Mouse (Mus musculus): ENCODE data around the gene Gclm.

The Gclm gene

DNA sequence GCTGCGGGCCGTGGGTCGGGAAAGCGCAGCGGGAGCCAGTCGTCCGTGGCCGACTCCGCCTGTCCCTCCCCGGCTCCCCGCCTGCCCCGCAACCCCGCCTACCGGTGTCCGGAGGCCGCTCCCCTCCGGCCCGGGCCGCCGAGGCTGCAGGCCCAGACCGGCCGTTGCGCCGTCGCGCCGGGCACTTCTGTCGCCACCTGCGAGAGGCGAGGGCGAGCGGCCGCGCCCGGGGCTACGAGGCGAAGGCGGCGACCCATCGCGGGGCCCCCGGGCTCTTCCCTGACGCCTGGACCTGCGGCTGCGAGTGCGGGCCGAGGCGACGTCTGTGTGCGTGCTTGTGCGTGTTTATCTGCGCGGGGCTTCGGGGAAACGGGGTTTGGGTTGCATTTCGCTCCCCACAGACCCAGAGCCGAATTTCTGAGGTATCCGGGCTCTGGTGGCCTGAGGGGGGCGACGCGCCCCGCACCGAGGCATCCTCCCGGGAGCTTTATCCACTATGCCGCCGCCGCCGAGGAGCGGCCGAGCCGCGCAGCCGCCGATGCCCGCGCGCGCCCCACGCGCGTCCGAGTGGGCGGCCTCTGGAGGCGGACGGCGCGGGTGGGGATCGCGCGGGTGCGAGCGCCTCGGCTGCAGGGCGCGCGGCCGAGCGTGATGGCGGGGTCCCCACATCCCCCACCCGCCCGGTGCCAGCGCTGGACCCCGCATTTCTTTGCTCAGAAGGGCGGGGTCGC is 48.0 kb downstream of the Gclm start:
- DNase-seq: no peak

DNA sequence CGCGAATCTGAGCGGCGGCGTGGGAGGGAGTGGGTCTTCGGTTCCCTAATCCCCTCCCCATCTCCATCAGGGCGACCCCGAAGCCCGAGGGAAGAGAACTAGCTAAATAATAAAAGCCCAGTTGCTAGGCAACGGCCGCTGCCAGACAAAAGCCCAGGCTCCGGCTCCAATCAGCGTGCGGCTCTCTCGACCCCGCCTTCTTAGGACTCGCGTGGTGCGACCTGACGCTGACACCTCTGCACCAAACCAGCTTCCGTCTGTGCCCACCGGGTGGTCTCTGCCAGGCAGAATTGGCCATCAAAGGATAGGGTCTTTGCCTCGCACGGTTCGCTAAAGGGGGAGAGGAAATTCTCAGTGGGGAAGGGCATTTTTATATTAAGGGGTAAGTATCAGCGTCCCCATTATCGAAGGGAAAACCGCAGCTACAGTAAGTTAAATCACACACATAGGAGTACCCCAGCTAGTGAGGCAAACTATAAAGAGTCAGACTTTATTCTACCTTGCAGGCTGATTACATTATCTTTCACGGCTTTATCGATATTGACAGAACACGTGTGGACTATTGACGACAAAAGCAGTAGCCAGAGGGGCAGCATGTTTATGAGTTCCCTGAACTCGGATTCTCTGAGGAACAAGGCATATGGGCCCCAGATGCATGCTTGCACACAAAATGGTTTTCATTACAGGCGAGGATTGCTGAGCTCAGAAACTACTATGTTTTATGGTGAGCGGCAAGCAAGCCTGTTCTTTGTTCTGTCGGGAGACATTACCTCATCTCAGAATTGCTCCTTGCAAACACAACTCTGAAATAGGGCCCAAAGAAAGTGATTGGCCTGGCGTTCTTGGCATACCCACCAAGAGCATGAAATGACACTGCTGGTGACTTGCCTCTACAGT is 48.8 kb downstream of the Gclm start, which contains the start of gene Bcar3:
Bcar3 (plus strand) TSS at position 183 of the 897 bp plus-strand sequence.
- DNase-seq: peak; percentile 87

DNA sequence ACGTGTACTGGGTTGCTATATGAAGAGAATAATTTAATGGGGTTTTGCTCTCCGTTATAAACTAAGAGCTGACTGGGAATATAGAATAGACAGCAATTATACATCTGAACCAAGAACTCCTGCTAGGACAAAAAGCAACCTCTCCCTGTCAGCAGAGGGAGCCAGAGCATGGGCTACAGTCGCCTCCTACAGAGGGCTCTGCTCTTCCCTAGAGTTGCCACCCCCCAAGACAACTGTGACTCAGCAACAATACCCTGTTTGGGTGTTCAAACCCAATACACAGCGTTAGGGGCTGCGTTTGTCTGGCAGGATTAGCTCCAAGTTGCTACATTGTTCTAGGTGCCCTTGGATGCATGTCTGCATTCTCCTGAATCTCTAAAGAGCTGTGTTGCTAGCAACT is 50.2 kb downstream of the Gclm start:
- peak; percentile 55 to 63 for DNase-seq

DNA sequence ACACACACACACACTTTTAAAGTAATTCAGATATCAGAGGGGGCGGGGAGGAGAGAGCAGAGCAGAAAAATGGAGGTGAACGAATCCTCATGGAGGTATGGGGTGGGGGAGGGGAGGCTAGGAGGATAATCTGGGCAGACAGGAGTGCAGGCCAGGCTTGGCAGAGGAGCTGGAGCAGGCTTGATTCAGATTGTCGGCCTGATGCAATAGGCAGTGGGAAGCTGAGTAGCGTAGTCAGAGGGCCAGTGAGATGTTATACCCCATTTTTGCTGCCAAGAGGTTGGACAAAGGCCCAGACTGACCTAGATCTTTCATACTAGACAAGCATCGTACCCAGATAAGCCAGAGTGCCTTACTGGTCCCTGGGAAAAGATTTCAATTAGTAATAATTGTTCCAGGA is 51.6 kb downstream of the Gclm start:
- DNase-seq: no peak

DNA sequence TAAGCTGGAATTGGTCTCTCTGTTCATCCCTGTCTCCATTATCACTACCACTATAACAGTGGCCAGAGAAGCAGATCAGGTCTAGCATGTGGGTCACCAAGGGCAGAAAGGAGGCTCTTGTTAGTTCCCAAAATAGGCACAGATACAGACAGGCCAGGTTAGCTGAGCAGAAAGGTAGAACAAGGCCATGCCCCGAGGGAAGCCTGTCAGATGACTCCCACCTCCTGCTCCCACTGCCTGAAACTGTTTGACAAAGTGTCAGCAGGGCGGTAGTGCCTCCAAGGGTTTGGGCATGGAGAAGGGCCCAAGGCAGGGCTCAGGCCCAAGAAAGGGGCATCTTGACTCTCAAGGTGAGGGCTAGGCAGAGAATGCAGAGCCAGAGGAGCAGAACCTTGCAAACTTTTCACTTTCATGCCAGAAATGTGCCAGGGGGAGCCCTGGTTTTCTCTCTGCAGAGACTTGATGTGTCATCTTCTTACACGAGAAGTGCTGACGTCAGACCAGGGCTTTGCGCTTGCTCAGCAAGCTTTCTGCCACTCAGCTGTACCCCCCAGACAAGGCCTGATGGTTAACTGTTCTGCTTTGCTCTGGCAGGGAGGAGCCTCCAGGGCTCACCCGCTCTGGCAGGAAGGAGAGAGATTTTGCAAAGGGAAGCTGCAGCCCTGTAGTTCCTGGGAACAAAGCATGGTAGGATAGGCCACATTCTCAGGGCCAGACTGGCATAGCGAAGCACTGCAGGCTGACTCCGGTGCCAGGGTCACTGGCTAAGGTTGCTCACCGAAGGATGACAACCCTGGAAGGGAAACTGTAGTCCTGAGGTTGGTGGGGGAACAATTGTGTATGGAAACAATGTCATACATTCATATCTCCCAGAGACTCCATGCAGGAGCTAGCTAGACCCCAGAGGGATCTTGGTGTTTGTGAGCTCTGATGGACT is 55.9 kb downstream of the Gclm start:
- no peak for DNase-seq

DNA sequence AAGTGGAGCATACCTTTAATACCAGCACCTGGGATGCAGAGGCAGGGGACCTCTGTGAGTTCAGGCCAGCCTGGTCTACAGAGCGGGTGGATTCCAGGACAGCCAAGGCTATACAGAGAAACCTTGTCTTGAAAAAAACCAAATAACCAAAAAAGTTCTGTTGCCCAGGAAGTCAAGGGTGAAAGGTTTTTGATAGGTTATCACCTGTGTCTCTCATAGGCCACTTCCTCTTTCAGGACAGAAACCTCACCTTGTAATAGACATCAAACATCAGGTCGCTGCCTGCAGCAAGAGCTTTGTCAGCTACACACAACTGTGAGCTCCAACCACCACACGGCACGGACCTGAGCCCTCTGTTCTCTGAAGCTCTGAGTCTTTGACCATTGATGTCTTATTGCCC is 59.2 kb downstream of the Gclm start:
- peak in 1 of 2 experiments; percentile 19 for DNase-seq

DNA sequence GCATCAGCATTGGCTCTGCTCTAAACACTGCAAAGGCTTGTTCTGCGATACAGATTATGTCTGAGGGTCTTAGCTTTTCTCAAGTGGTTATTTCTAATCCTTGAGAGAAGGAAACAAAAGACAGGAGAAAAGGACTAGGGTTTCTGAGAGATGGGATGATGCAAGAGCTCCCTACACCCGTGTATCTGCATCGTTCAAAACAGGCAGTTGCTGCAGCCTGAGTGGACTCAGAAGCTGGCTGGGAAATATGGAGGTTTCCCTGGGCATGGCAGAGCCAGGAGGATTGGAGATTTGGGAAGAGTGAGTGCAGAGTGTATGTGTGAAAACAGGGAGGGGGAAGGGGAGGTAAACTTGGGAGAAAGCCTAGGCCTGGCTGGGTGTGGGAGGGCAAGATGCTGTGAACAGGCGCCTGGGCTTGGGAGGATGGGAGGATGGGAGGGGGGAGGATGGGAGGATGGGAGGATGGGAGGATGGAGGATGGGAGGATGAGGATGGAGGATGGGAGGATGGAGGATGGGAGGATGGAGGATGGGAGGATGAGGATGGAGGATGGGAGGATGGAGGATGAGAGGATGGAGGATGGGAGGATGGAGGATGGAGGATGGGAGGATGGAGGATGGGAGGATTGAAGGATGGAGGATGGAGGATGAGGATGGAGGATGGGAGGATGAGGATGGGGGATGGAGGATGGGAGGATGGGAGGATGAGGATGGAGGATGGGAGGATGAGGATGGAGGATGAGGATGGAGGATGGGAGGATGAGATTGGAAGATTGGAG is 62.7 kb downstream of the Gclm start:
- DNase-seq: no peak

DNA sequence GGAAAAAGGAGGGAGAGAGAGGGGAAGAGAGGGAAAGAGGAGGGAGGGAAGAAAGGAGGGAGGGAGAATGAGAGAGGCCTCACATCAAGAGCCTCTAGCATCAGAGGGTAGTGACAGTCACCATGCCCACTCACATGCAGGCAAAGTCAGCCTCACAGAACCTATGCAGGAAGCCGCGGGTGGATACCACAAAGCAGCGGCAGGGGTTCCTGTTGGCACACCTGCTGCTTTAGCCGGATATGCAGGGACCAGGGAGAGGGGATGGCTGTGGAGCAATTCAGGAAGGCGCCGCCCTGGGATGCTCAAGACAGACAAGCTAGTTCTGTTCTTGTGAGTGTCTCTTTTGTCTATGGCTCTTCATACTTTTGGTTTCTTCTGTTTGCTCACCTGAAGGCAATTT is 63.6 kb downstream of the Gclm start:
- no peak for DNase-seq

DNA sequence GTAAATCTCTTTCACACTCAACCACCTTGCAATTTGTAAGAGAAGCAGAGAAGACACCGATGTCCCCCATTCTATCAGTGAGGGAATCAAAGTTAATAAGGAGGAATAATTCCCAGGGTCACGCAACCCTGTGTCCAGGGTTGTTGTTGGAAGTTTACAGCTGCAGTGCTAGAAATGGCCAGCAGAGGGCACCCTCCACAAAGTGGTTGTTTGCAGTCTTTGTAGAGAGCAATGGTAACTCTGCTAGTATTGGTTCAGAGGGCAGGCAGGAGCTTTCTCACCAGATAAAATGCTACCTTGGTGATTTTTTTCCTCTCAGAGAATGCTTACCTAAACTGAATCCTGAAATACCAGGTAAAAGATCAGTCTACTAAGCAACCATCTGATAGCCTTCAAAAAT is 66.7 kb downstream of the Gclm start:
- peak; percentile 88 to 90 for DNase-seq

DNA sequence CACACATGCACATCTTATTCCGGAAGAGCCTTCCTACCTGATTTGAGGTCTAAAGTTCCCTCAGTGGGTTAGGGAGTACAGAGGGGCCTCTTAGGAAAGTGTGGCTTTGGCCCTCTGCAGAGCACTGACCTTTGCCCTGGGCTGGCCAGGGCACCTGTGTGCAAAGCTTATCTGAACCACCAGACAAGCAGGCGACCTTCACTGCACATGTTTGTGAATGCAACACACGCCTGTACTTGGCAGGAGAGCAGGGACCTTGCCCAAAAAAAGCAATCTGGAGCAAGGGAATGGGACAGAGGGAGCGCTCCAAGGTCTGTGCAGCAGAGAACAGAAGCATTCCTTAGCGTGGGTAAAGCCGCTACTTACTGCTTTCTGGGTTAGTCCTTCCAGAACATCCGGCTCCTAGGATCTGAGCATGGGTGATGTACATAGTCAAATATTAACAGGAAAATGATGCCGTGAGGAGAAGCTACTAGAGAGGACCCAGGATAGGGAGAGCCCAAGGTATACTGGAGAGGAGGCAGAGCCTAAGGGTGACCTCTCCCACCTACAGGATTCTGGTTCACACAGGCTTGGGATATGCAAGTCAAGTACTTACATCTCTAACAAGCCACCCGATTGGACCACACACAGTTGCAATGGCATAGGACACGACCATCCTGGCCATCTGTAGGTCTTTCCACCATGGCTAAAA is 67.7 kb downstream of the Gclm start:
- no peak for DNase-seq

DNA sequence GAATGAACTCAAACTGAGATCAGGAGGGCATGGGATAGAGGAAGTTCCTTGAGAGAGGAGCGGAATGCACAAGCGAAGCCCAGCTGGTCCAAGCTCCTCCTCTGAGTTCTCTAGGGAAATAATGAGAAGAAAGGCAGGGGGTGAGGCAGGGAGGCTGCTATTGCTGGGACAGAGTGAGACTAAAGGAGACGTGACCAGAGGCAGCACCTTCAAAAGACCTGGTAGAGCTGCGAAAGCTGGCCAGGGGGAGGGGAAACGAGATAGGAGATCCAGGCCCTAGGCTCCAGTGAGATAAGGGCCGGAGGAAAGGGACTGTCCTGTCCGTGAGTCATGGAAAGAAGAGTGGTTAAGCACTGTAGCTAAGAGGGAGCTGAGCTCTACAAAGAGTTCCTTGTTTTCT is 68.6 kb downstream of the Gclm start:
- no peak for DNase-seq

DNA sequence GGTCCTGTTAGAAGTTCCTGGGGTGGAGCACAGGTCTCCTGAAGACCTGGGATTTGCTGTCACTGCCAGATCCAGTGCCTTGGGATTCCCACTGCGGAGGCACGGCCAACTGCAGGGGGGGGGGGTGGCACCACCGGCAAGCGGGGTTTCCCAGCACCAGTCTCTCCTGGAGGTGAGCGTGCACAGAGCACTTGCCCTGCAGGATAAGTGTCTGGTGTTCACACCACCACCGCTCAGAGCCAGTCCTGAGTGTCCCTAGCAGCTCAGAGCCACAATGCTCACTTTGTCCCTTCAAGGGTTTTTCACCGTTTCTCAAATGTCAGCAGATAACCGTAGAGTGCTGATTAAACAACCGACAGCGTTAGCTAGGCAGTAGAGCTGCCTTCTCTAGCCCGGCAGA is 71.3 kb downstream of the Gclm start:
- DNase-seq: no peak

DNA sequence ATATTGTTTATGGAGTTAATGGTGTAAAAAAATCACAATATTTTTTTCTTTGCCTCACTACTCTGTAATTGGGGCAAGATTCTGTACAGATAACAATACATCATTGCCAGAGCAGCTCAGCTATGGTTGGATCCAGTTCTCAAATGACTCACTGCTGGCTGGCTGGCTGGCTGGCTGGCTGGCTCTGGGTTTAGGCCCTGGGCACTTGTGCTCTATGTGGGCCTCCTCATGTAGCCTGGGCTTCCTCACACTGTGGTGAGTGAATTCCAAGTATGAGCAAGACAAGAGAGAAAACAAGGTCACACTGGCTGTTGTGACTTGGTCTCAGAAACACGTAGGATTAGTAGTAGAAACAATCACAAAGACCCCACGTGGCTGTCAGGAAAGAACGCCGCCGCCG is 72.0 kb downstream of the Gclm start:
- DNase-seq: no peak

Data from B cell, adult 2 months (primary cell).